Mouse (Mus musculus): ENCODE data around the gene Rbm47. TPM values are rescaled to one million over a fixed set of nuclear protein-coding genes. Genes with fewer than 3 reads are reported as not detected.
A peak's percentile ranks its signal among the peaks of the same experiment; 100 is the strongest.

Gene Rbm47
- polyA plus RNA-seq, 1 experiment = 1.1 TPM

DNA sequence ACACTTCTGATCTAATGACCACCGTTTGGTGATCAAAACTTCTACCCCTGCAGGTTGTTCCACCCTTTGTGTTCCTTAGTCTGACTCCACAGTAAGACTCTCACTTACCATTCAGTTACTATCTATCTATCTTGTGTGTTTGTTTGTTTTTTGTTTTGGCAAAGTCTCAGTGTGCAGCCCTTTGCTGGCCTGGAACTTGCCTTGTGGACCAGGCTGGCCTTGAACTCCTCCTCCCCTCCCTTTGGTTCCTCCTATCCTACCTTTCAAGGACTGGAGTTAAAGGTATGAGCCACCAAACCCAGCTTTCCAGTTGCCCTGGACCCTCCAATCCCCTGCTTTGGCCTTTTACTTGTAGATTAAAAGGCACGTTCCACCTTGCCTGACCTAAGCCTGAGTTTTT is 23.8 kb downstream of the Rbm47 start:
- Histone ChIP-seq H3K4me3 (ENCODE audit: insufficient read depth, low read length) (peak overlapping the region; percentile 3; the same call in 1 of the 2 replicates), H3K27ac (ENCODE audit: insufficient read depth, low read length) (no peak overlapping the region), H3K4me1 (ENCODE audit: control insufficient read depth, insufficient read depth, low read length) (no peaks in the 10 kb centered on the region)
- TF ChIP-seq POLR2A (IDR thresholded peaks at IDR 0.05; ENCODE audit: low read depth, low read length) = no peak
- TF ChIP-seq CTCF (IDR thresholded peaks at IDR 0.05; ENCODE audit: borderline replicate concordance, insufficient read depth, low read length) = no peak

DNA sequence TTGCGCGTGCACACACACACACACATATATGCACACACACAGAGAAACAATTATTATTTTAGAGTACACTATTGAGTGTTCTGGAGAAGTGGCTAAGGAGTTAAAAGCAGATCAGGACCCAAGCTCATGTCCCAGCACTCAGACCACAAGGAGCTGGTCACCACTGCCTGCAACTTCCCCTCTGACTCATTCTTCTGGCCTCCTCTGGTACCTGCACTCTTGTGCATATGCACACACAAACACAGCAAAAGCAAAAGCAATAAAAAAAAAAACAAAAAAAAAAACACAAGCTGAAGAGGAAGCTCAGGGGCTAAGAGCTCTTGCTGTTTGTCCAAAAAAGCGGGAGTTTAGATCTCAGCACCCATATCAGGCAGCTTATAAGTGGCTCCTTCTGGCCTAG is 25.6 kb downstream of the Rbm47 start:
- no peak overlapping the region for H3K4me3 ChIP-seq (ENCODE audit: insufficient read depth, low read length)
- no peak overlapping the region for H3K27ac ChIP-seq (ENCODE audit: insufficient read depth, low read length)
- no peaks in the 10 kb centered on the region for H3K4me1 ChIP-seq (ENCODE audit: control insufficient read depth, insufficient read depth, low read length)
- no peak for TF ChIP-seq POLR2A (IDR thresholded peaks at IDR 0.05; ENCODE audit: low read depth, low read length)
- TF ChIP-seq CTCF (IDR thresholded peaks at IDR 0.05; ENCODE audit: borderline replicate concordance, insufficient read depth, low read length) = no peak

DNA sequence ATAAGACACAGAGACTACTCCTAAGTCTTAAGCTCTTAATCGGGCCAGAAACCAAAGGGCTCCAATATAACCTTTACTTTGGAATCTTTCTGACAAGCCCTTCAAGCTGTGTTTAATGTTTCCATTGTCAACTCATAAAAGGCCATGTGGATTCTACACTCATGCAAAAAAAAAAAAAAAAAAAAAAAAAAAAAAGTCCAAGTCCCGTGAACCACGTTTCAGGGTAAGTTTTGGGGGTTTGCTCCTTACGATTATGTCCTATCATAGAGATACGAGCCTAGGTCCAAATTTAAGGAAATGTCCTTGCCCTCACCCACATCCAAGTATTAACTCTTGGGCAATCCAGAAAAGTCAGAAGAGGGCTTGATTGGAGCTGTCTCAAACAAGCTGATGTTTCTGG is 27.3 kb downstream of the Rbm47 start:
- Histone ChIP-seq H3K27ac (ENCODE audit: insufficient read depth, low read length) (no peak overlapping the region), H3K4me3 (ENCODE audit: insufficient read depth, low read length) (no peak overlapping the region), H3K4me1 (ENCODE audit: control insufficient read depth, insufficient read depth, low read length) (no peaks in the 10 kb centered on the region)
- TF ChIP-seq CTCF (IDR thresholded peaks at IDR 0.05; ENCODE audit: borderline replicate concordance, insufficient read depth, low read length) (no peak), POLR2A (IDR thresholded peaks at IDR 0.05; ENCODE audit: low read depth, low read length) (no peak)

DNA sequence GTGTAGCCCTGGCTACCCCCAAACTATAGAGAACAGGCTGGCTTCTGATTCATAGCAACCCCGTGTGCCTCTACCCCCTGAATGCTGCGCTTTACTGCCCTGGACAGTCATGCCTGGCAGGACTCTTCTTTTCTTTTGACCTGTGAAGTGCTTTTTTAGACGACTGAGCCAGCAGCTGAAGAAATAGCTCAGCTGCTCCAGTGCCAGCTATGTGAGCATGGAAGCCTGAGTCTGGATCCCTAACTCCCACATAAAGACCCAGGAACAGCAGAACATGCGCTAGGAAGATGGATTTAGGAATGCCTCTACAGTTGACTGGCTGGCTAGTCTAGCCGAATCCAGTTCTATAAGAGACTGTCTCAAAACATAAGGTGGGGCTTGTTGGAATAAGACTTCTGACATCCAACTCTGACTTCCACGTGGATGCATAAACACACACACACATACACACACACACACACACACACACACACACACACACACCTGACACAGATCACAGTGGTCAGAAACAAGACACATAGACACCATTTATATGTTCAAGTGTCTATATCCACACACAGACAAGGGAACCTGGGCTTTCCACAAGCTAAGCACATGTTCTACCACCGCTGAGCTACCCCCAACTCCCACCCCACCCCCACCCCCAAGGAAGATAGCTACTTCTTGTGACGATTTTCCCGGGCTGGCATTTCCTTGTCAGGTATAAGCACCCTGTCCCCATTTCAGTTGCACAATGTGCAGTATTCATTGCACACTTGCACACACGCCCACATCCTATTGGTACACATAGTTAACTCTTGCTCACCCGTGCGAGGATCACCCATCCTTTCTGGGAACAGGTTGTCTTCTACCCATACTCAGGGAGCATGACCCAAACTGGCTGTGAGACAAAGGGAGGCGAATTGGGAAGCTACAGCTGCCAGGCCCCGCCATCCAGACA is 29.6 kb downstream of the Rbm47 start:
- Histone ChIP-seq H3K4me1 (ENCODE audit: control insufficient read depth, insufficient read depth, low read length) (no peaks in the 10 kb centered on the region), H3K4me3 (ENCODE audit: insufficient read depth, low read length) (no peak overlapping the region), H3K27ac (ENCODE audit: insufficient read depth, low read length) (no peak overlapping the region)
- no peak for TF ChIP-seq CTCF (IDR thresholded peaks at IDR 0.05; ENCODE audit: borderline replicate concordance, insufficient read depth, low read length)
- no peak for TF ChIP-seq POLR2A (IDR thresholded peaks at IDR 0.05; ENCODE audit: low read depth, low read length)

DNA sequence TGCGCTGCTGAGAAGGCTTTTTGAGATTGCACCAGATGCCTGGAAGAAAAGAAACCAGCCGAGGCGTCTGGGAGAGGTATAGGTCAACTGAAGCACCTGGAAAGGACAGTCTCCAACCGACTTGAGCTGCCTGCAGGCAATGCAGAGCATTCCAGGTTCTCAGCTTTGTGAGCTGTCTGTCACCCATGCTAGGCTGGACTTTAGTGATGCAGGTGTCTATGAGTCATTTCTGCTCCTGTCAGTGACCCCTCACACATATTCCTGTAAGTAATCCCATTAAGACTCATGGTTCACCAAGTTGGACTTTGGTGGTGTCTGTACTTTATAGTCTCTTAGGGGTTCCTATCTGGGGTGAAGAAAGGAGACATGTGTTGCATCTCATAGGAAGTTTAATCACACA is 31.4 kb downstream of the Rbm47 start:
- Histone ChIP-seq H3K4me3 (ENCODE audit: insufficient read depth, low read length) (no peak overlapping the region), H3K27ac (ENCODE audit: insufficient read depth, low read length) (no peak overlapping the region), H3K4me1 (ENCODE audit: control insufficient read depth, insufficient read depth, low read length) (peaks cover 2% of the 10 kb centered on the region; the same call in 1 of the 2 replicates)
- TF ChIP-seq CTCF (IDR thresholded peaks at IDR 0.05; ENCODE audit: borderline replicate concordance, insufficient read depth, low read length) (no peak), POLR2A (IDR thresholded peaks at IDR 0.05; ENCODE audit: low read depth, low read length) (no peak)

DNA sequence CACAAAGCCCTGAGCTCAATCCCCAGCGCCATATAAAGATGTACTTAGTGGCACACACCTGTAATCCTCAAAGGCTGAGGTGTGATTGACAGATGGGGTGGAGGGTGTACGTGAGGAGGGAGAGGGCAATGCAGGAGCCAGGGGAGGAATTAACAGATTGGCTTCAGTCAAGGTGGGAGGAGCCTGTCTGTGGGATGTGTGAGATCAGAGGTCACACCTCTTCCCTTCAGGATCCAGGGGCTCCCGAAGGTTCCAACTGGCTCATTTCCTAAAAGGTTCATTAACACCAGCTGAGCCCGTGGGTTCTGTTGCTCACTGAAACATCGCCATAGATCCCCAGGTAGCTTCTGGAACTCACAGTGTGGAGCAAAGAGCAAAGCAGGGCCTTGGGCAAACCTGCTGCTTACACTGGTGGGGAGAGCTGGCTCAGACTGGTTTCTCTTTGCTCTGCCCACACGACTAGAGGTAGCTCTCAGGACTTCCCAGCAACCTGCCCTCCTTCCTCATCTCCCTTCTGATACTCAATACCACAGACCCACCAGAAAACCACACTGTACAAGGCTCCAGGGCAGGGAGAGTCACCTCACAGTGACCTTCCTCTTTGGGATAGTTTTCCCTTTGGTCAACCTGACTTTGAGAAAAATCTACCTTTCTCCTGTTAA is 33.2 kb downstream of the Rbm47 start:
- TF ChIP-seq CTCF (IDR thresholded peaks at IDR 0.05; ENCODE audit: borderline replicate concordance, insufficient read depth, low read length) = no peak
- TF ChIP-seq POLR2A (IDR thresholded peaks at IDR 0.05; ENCODE audit: low read depth, low read length) = no peak
- H3K27ac ChIP-seq (ENCODE audit: insufficient read depth, low read length) = no peak overlapping the region
- peaks cover 2% of the 10 kb centered on the region; the same call in 1 of the 2 replicates for H3K4me1 ChIP-seq (ENCODE audit: control insufficient read depth, insufficient read depth, low read length)
- no peak overlapping the region for H3K4me3 ChIP-seq (ENCODE audit: insufficient read depth, low read length)

DNA sequence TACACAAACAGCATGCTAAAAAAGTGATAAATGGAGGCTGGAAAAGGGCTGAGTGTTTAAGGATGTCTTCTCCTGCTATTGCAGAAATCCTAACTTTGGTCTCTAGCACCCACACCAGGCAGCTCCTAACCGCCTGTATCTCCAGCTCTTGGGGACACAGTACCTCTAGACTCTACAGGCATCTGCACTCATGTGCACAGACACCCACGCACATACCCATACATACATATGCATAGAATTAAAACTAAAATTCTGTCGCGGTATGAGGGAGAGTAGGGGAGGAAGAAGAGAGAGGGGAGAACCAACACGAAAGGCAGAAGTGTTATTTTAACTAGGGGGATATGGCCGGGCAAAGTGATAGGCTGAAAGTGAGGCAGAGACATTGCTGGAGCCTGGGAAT is 33.7 kb downstream of the Rbm47 start:
- H3K4me1 ChIP-seq (ENCODE audit: control insufficient read depth, insufficient read depth, low read length) = peaks cover 2% of the 10 kb centered on the region; the same call in 1 of the 2 replicates
- no peak overlapping the region for H3K27ac ChIP-seq (ENCODE audit: insufficient read depth, low read length)
- H3K4me3 ChIP-seq (ENCODE audit: insufficient read depth, low read length) = no peak overlapping the region
- TF ChIP-seq POLR2A (IDR thresholded peaks at IDR 0.05; ENCODE audit: low read depth, low read length) = no peak
- no peak for TF ChIP-seq CTCF (IDR thresholded peaks at IDR 0.05; ENCODE audit: borderline replicate concordance, insufficient read depth, low read length)

DNA sequence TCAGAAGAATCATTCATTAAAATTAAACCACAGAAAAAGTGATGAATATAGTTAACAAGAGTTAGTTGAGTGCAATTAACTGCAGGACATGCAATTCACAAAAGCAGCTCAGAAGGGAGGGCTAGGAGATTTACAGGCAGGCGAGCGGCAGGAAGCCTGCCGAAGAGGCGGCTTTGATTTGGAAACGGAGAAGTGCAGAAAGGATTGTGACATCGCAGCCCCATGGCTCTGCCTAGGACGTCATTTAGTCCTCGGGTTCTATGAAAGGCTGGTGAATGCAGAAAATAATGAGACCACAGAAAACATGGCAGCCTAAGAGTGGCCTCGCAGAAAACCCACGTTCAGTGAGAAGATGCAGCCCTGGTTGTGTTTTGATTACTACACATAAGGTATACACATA is 34.3 kb downstream of the Rbm47 start:
- H3K4me1 ChIP-seq (ENCODE audit: control insufficient read depth, insufficient read depth, low read length) = peaks cover 2% of the 10 kb centered on the region; the same call in 1 of the 2 replicates
- H3K27ac ChIP-seq (ENCODE audit: insufficient read depth, low read length) = no peak overlapping the region
- no peak for TF ChIP-seq POLR2A (IDR thresholded peaks at IDR 0.05; ENCODE audit: low read depth, low read length)
- no peak for TF ChIP-seq CTCF (IDR thresholded peaks at IDR 0.05; ENCODE audit: borderline replicate concordance, insufficient read depth, low read length)
- H3K4me3 ChIP-seq (ENCODE audit: insufficient read depth, low read length) = no peak overlapping the region

DNA sequence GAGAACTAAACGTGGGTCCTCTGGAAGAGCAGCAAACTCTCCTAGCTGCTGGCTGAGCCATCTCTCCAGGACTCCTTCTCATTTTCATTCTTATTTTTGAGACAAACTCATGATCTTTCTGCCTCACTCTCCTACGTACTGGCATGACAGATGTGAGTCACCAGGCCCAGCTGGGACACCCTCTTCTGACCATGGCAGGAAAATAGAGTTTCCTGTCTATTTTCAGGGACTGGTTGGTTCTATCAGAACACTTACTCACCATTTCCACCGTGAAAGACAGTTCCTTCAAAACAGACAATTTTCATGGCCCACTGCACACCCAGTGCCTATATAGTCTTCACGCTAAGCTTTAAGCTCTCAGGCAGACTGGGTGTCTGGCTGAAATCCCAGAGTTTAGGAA is 35.7 kb downstream of the Rbm47 start:
- TF ChIP-seq CTCF (IDR thresholded peaks at IDR 0.05; ENCODE audit: borderline replicate concordance, insufficient read depth, low read length) (no peak), POLR2A (IDR thresholded peaks at IDR 0.05; ENCODE audit: low read depth, low read length) (no peak)
- Histone ChIP-seq H3K4me1 (ENCODE audit: control insufficient read depth, insufficient read depth, low read length) (peaks cover 2% of the 10 kb centered on the region; the same call in 1 of the 2 replicates), H3K27ac (ENCODE audit: insufficient read depth, low read length) (no peak overlapping the region), H3K4me3 (ENCODE audit: insufficient read depth, low read length) (no peak overlapping the region)

DNA sequence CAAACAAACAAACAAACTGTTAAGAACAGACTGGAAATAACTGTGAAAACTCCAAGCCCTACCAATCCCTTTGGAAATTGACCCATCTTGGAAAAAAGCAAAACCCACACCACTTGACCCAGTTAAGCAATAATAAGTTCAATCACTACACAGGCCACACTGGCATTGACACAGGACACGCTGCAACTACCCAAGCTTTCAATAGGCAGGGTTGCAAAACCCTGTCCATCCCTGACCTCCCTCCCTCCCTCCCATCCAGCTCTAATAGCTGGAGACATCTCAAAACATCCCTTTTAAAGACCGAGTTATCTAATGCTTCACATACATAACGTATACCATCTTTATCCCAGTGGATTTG is 37.1 kb downstream of the Rbm47 start:
- no peak for TF ChIP-seq POLR2A (IDR thresholded peaks at IDR 0.05; ENCODE audit: low read depth, low read length)
- Histone ChIP-seq H3K27ac (ENCODE audit: insufficient read depth, low read length) (no peak overlapping the region), H3K4me1 (ENCODE audit: control insufficient read depth, insufficient read depth, low read length) (peaks cover 2% of the 10 kb centered on the region; the same call in 1 of the 2 replicates), H3K4me3 (ENCODE audit: insufficient read depth, low read length) (no peak overlapping the region)

All from embryonic fibroblast, embryonic 13.5 days (primary cell).